8 mouse cellular contexts compared by ENCODE assay signal in genomic region chr4:56685123-56685522, GRCm38 (mm10). TPM values are rescaled to one million over a fixed set of nuclear protein-coding genes. Genes with fewer than 3 reads are reported as not detected.
DNase-seq lines count a peak whose midpoint lies in the region; ATAC-seq and TF ChIP-seq lines count a peak whose summit lies in the region.

No protein-coding gene starts in this region.

- H3K36me3 ChIP-seq in ES-E14 (ENCODE audit: control insufficient read depth, insufficient read depth, low read length, poor library complexity, severe bottlenecking) = no peaks in the 10 kb centered on the region
- H3K36me3 ChIP-seq in forebrain, embryonic 16.5 days (ENCODE audit: control insufficient read depth, insufficient read depth) = no peaks in the 10 kb centered on the region
- H3K36me3 ChIP-seq in lung, embryonic 15.5 days = no peaks in the 10 kb centered on the region

- DNase-seq in ES-E14 (ENCODE audit: low read depth, low spot score) = peak; percentile 87
- DNase-seq in cerebellum, adult 11 months = peak; percentile 44
- peak; percentile 73 for DNase-seq in heart, postnatal 25 days (ENCODE audit: low spot score)
- peak; percentile 87 for DNase-seq in layer of hippocampus, adult 11-12 months (ENCODE audit: low spot score)
- DNase-seq in ovary, postnatal 10 days (ENCODE audit: low spot score) = peak; percentile 78
- DNase-seq in thymus, postnatal 0 days (ENCODE audit: low spot score) = peak; percentile 81

- intact Hi-C loops in heart, postnatal 25 days (cut with DNase I) = loop anchor here (2.0 to 10.0 kb wide), 3 partner anchors 193 to 1170 kb away; no protein-coding TSS in a partner anchor

- no peak overlapping the region for H3K4me3 ChIP-seq in ES-E14 (ENCODE audit: insufficient read depth in 1 of 2, low read depth in 1 of 2, low read length in 2 of 2, poor library complexity in 1 of 2, severe bottlenecking in 1 of 2)
- H3K4me3 ChIP-seq in forebrain, embryonic 16.5 days (replicated peaks; ENCODE audit: low read length) = no peak overlapping the region
- H3K4me3 ChIP-seq in lung, embryonic 15.5 days = no peak overlapping the region

- no peak overlapping the region for H3K27ac ChIP-seq in ES-E14 (ENCODE audit: insufficient read depth, low read depth, low read length, poor library complexity, severe bottlenecking)
- no peak overlapping the region for H3K27ac ChIP-seq in forebrain, embryonic 16.5 days (ENCODE audit: low read length)
- no peak overlapping the region for H3K27ac ChIP-seq in lung, embryonic 15.5 days

- ATAC-seq in forebrain, embryonic 16.5 days = peak; percentile 72
- peak; percentile 69; the same call in 1 of the 2 replicates for ATAC-seq in lung, embryonic 15.5 days (ENCODE audit: borderline replicate concordance, extremely low read depth, low FRiP score, low TSS enrichment)

- peak overlapping the region; percentile 33 for H3K4me2 ChIP-seq in forebrain, embryonic 16.5 days (ENCODE audit: low read length)
- H3K4me2 ChIP-seq in lung, embryonic 15.5 days = peak overlapping the region; percentile 32

- WGBS in forebrain, embryonic 16.5 days = 8% methylated on average over 9 of the region's 9 CpGs
- 3% methylated on average over 9 of the region's 9 CpGs for WGBS in lung, embryonic 15.5 days

- in situ Hi-C loops in ES-E14 (cut with MboI; ENCODE audit: low sequenced_read_pairs in 2 of 2, unreplicated experiment in 2 of 2) = no loop called here

- no peaks in the 10 kb centered on the region for H3K4me1 ChIP-seq in ES-E14 (ENCODE audit: control insufficient read depth in 2 of 2, insufficient read depth in 2 of 2, low read length in 2 of 2, poor library complexity in 1 of 2)
- H3K4me1 ChIP-seq in forebrain, embryonic 16.5 days (replicated peaks; ENCODE audit: control insufficient read depth, insufficient read depth, low read length) = peaks cover 9% of the 10 kb centered on the region; the same call in 1 of the 2 replicates
- peaks cover 18% of the 10 kb centered on the region for H3K4me1 ChIP-seq in lung, embryonic 15.5 days

- no peaks in the 10 kb centered on the region for H3K9me3 ChIP-seq in ES-E14 (ENCODE audit: control insufficient read depth, insufficient read depth, low read depth, low read length)
- no peaks in the 10 kb centered on the region for H3K9me3 ChIP-seq in forebrain, embryonic 16.5 days (ENCODE audit: control insufficient read depth, low read length)
- no peaks in the 10 kb centered on the region for H3K9me3 ChIP-seq in lung, embryonic 15.5 days

- H3K27me3 ChIP-seq in forebrain, embryonic 16.5 days (replicated peaks; ENCODE audit: control insufficient read depth, insufficient read depth, low read length) = no peaks in the 10 kb centered on the region
- H3K27me3 ChIP-seq in lung, embryonic 15.5 days = peaks cover 13% of the 10 kb centered on the region; the same call in 1 of the 2 replicates

- H3K9ac ChIP-seq in ES-E14 (ENCODE audit: insufficient read depth, low read depth, low read length, poor library complexity, severe bottlenecking) = no peak overlapping the region
- H3K9ac ChIP-seq in forebrain, embryonic 16.5 days (replicated peaks; ENCODE audit: low read depth, low read length) = no peak overlapping the region
- H3K9ac ChIP-seq in lung, embryonic 15.5 days = no peak overlapping the region

TF ChIP-seq in ES-E14, 5 proteins besides CTCF, POLR2A, EP300 and RAD21:
- TF ChIP-seq CHD2 (IDR thresholded peaks at IDR 0.05; ENCODE audit: low read depth, low read length) (no peak), ZC3H11A (IDR thresholded peaks at IDR 0.05; ENCODE audit: borderline replicate concordance, low read depth, low read length) (peak; percentile 96), ZNF384 (IDR thresholded peaks at IDR 0.05; ENCODE audit: low read depth, low read length) (no peak), MAFK (IDR thresholded peaks at IDR 0.05; ENCODE audit: insufficient read depth, low read depth, low read length) (no peak), HCFC1 (IDR thresholded peaks at IDR 0.05; ENCODE audit: borderline replicate concordance, insufficient read depth, low read length) (no peak)

RNA-seq across cellular contexts. Expression of gene Gm26657, which starts 54.7 kb away (rescaled TPM):
- total RNA-seq in ES-E14 (2012; rRNA removed) = 0.31 and 0.58 TPM in 2 replicates
- not detected in 2 replicates for polyA plus RNA-seq in forebrain, embryonic 16.5 days (2015; fragmentation: Nextera tagmentation; extraction: Ambion mirVana)
- total RNA-seq in heart, postnatal 25 days (2021) = not detected
- not detected in 2 replicates for polyA plus RNA-seq in lung, embryonic 15.5 days (2015; fragmentation: Nextera tagmentation; extraction: Ambion mirVana)
- polyA plus RNA-seq in thymus, postnatal 0 days (2015; fragmentation: Nextera tagmentation; extraction: Ambion mirVana) = not detected in 2 replicates

RNA-seq across cellular contexts. Expression of gene Actl7b, which starts 56.1 kb away (rescaled TPM):
- 1.1 and 3.5 TPM in 2 replicates for total RNA-seq in ES-E14 (2012; rRNA removed)
- not detected in 2 replicates for polyA plus RNA-seq in forebrain, embryonic 16.5 days (2015; fragmentation: Nextera tagmentation; extraction: Ambion mirVana)
- not detected for total RNA-seq in heart, postnatal 25 days (2021)
- polyA plus RNA-seq in lung, embryonic 15.5 days (2015; fragmentation: Nextera tagmentation; extraction: Ambion mirVana) = not detected in 2 replicates
- not detected in 2 replicates for polyA plus RNA-seq in thymus, postnatal 0 days (2015; fragmentation: Nextera tagmentation; extraction: Ambion mirVana)

RNA-seq across cellular contexts. Expression of gene Actl7a, which starts 58.1 kb away (rescaled TPM):
- total RNA-seq in ES-E14 (2012; rRNA removed) = 0.62 and 0.63 TPM in 2 replicates
- not detected in 2 replicates for polyA plus RNA-seq in forebrain, embryonic 16.5 days (2015; fragmentation: Nextera tagmentation; extraction: Ambion mirVana)
- not detected for total RNA-seq in heart, postnatal 25 days (2021)
- not detected in 2 replicates for polyA plus RNA-seq in lung, embryonic 15.5 days (2015; fragmentation: Nextera tagmentation; extraction: Ambion mirVana)
- polyA plus RNA-seq in thymus, postnatal 0 days (2015; fragmentation: Nextera tagmentation; extraction: Ambion mirVana) = not detected in 2 replicates
